Mouse (Mus musculus): ENCODE results near the gene Nudt15.
"Not testable (repeated sequence)": the region's sequence is repeated elsewhere in the genome, so short reads cannot be mapped to it uniquely, and the experiment has no call there.

Gene Nudt15

GRCm38 (mm10) chr14:73548051-73548450 is at the start of gene Nudt15:
Gene Nudt15, minus strand, starts transcription at chr14:73548242.
- in situ Hi-C loops (cut with MboI, MseI): no loop called here

DNA sequence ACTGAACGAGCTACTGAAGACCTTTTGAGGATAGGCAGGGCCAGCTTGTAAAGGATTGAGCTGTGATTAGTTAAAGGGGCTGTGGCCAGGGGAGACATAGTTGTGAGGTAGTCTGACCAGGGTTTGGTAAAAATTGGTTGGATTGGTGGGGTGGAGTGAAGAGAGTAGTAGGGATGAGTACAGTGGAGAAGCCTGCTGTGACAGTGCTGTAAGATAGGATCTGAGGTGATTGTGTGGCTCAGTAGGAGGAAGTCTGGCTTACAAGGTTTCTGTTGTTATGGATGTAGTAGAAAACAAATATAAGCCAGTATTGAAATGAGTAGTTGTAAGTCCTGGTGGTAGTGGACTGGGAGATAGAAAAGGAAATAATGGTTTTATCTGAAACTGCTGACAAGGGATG is 44.1 kb upstream of the Nudt15 start:
- in situ Hi-C loops (cut with MboI, MseI): no loop called here

DNA sequence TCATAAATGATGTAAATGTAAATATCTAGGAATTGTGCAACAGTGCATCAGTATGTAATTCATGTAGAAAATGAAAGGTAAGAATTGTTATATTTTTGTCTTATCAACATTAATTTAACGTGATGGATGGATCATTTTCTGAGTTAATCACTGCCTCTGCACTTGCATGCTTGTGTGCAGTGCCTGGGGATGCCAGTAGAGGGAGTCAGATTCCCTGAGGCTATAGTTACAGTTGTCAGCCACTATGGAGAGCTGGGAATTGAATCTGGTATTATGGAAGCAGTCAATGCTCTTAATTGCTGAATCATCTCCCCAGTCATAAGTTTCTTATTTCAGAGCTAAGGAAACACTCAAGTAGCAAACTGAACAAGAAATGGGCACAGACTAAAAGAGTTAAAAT is 40.0 kb upstream of the Nudt15 start:
- in situ Hi-C loops (cut with MboI, MseI): no loop called here

GRCm38 (mm10) chr14:73576336-73576735 is 28.3 kb upstream of the Nudt15 start:
- in situ Hi-C loops (cut with MboI, MseI): no loop called here

DNA sequence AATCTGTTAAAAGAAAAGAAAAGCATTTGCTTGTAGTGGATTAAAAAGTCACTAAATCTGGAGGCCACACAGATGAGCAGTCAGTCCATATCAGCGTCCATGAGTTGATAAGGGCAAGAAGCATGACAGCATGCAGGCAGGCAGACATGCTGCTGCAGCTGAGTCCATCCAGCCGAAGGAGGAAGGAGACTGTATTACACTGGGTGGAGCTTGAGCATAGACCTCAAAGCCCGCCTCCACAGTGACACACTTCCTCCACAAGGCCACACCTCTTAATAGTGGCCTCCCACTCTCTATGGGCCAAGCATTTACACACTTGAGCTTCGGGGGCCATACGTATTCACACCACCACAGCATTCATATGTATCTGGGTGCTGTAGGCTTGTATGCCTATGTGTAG is 26.0 kb upstream of the Nudt15 start:
- in situ Hi-C loops (cut with MboI, MseI): no loop called here

GRCm38 (mm10) chr14:73571143-73571542 is 23.1 kb upstream of the Nudt15 start:
- in situ Hi-C loops (cut with MboI, MseI): no loop called here

DNA sequence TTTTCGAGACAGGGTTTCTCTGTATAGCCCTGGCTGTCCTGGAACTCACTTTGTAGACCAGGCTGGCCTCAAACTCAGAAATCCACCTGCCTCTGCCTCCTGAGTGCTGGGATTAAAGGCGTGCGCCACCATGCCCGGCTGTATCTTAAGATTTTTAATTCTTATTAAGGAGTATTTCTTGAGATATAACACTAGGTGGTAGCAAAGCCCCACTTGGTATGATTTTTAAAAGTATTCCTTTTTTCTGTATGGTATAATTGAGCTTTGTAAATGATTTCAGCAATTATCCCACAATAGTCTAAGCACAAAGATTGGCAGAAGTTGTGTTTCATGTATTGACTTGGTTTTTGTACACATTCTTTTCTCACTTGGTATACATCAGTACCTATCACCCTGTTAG is 21.8 kb upstream of the Nudt15 start:
- in situ Hi-C loops (cut with MboI, MseI): not testable (repeated sequence)

GRCm38 (mm10) chr14:73553122-73553696 is 5.2 kb upstream of the Nudt15 start:
- in situ Hi-C loops (cut with MboI, MseI): no loop called here

DNA sequence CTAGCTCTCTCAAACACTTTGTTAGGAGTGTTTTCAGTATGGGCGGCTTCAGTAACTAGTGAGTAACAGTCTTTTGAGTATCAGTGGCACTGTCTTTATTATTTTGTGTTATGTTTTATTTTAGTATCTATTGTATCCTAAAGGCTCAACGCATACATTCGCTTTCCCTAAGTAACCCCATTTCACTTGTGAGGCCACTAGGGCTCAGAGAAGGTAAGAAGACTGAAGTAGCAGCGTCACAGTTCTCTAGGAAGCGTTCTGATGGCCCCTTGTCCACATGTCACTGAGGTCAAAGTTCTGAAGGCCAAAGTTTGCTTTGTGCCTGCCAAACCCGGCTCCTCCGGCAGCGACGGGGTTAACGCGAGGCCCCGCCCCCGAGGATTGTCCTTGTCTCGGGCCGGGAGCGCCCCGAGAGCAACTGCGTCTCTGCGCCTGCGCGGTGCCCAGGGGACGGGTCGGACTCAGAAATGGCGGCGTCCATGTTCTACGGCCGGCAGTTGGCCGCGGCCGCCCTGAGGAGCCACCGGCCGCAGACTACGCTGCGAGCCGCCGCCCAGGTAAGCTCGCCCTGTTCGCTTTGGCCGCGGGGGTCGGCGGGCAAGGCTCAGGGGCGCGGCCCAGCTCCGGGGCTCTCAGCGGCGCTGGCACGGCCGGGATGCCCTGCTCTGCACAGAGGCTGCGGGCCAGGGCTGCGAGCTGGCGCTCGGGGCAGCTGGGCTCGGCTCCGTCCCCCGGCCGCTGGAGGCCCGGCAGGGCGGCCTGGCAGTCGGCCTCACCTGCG is 4.5 kb upstream of the Nudt15 start:
- in situ Hi-C loops (cut with MboI, MseI): no loop called here

- in situ Hi-C loops (cut with MboI, MseI): no loop called here
Observed at GRCm38 (mm10) chr14:73551164-73551563, 3.1 kb upstream of the Nudt15 start.

- in situ Hi-C loops (cut with MboI, MseI): no loop called here
Observed at GRCm38 (mm10) chr14:73550732-73551131, 2.7 kb upstream of the Nudt15 start.

DNA sequence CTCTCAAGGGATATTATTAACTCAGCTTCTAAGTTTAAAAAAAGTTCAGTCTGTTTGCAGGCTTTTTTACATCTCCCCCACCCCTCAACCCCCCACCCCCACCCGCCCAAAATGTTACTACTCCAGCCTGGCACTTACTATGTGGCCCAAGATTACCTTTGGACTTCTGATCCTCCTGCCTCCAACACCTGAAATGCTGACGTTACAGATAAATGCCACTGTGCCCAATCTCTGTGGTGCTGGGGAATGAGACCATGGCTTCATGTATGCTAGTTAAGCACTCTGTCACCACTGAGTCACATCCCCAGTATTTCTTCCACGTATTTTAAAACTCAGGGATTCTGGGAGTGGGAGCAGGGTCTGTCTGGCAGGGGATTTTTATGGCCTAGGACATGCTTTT is 2.2 kb upstream of the Nudt15 start:
- in situ Hi-C loops (cut with MboI, MseI): no loop called here

DNA sequence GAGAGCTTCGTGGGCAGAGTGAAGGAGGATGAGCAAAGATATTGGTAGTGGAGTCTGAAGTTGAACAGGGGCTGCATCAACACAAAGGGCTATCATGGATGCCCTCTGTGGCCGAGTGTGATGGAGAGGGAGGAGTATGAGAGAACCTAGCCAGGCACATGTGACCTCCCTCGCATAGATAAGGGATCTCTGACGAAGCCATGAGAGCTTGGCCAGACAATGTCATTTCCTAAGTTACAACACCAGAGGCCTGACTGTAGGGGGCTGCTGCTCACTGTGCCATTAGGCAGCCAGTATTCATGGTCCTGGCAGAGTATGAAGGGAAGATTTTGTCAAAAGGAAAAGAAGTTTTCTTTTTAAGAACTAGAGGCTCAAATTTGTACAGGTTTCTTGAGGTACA is 1.0 kb downstream of the Nudt15 start:
- in situ Hi-C loops (cut with MboI, MseI): no loop called here

DNA sequence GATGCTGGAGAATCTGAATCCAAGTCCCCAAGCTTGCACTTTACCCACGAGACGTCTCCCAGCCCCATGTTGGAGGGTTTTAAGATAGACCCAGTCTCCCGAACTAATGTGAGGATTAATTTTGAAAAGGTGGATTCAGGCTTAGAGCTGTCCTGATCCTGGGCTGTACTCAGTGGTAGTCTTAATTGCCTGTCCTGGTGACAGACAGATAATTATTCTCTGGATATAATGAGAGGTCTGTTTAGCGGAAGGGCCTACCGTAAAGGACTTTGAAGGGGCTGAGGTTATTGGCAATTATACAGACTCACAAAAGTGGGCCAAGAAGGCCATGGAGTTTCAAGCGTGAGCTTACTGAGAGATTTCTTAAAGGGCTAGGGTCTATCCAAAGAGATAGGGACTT is 4.3 kb downstream of the Nudt15 start:
- in situ Hi-C loops (cut with MboI, MseI): no loop called here

GRCm38 (mm10) chr14:73535641-73536040 is 12.4 kb downstream of the Nudt15 start:
- in situ Hi-C loops (cut with MboI, MseI): no loop called here

DNA sequence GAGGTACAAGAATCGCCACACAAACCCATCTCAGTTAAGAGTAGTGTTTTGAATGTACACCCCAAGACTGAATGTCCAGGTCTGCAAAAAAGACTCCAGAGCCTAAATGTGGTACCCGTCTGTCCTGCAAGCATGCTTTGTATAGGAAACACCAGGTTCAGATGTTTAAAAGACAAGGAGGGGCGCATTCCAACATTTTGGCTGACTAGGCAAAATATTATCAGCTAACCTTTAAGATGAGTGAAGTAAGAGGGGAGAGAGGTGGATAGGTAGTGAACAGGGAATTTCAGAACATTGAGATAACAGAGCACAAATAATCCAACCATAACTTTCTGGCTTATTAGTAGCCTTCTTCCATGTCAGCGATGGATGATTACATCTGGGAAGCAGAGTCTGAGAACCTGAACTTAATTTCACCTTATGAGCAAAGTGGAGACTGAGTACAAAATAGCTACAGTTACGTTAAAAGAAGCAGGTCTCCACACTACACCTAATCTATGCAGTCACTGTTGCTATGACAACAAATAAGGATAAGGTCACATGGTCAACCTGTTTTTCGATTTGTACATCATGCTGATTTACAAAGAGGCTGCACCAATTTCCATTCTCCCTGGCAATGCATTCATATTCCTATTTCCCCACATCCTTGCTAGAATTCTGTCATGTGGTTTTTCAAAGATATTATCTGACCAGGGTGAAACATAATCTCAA is 14.1 kb downstream of the Nudt15 start:
- in situ Hi-C loops (cut with MboI, MseI): no loop called here

DNA sequence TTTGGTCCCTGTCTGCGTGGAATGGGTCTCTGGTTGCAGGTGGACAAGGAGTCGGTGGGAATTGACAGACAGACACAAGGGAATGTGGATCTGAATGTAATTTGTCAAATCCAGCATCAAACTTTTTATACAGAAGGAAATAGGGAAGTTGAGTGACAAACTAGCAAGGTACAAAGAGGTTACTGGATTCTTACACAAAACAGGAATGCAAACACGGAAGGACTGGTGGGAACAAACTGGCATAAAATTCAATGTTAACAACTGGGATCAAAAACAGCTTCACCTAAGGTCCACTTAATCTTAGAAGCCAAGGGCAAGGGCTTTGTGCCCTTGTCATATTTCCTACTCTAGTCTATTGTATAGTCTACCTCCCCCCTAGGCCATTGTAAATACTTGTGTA is 19.4 kb downstream of the Nudt15 start:
- in situ Hi-C loops (cut with MboI, MseI): not testable (repeated sequence)

- in situ Hi-C loops (cut with MboI, MseI): no loop called here
Observed at GRCm38 (mm10) chr14:73524766-73525448, 23.1 kb downstream of the Nudt15 start, which contains the start of gene Sucla2. Gene Sucla2, plus strand, starts transcription at chr14:73525319.

DNA sequence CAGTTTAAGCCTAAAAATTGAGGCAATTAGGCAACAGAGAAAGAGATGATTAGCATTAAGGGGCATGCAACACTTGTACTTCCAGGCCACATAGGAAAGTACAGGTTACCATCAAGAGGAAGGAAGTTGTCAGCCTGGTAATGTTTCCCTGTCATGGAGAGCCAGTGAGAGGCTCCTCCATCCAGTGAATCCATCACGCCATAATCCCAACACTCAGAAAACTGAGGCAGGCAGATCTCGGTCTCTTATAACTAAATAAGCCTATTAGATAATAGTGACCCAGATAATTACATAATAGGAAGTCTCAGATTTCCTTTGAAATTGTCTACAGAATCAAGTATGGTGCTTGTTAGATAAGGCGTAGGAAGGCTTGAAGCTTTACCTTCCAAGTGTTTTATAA is 23.9 kb downstream of the Nudt15 start:
- in situ Hi-C loops (cut with MboI, MseI): no loop called here

DNA sequence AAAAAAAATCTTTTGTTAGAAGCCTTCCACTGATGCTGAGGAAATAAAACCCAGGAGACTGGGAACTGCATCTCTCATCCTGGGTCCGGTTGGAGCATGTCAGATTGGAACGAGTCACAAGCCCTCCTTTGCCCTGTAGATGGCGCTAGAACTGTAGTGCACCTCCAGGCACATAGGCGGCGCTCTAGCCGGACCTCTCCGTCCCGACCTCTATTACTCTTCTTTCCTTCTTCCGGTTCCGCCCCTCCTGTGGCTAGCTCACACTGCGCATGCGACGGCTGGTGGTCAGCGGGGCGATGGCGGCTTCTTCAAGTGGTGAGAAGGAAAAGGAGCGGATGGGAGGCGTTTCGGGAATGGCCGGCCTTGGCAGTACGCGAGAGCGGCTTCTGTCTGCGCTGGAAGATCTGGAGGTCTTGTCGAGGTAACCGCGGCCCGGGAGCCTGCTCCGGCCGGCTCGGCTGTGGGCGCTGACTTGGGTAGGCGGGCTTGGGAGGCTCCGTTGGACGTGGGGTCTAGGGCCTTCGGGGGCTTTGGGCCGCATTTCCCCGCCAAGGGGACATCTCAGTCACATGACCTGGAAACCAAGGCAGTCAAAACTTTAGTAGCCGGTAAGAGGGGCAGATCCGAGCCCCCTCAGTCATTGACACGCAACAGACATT is 38.1 kb downstream of the Nudt15 start, which contains the start of gene Med4:
Med4 (plus strand) TSS at position 261 of the 659 bp plus-strand sequence.
- in situ Hi-C loops (cut with MboI, MseI): no loop called here

DNA sequence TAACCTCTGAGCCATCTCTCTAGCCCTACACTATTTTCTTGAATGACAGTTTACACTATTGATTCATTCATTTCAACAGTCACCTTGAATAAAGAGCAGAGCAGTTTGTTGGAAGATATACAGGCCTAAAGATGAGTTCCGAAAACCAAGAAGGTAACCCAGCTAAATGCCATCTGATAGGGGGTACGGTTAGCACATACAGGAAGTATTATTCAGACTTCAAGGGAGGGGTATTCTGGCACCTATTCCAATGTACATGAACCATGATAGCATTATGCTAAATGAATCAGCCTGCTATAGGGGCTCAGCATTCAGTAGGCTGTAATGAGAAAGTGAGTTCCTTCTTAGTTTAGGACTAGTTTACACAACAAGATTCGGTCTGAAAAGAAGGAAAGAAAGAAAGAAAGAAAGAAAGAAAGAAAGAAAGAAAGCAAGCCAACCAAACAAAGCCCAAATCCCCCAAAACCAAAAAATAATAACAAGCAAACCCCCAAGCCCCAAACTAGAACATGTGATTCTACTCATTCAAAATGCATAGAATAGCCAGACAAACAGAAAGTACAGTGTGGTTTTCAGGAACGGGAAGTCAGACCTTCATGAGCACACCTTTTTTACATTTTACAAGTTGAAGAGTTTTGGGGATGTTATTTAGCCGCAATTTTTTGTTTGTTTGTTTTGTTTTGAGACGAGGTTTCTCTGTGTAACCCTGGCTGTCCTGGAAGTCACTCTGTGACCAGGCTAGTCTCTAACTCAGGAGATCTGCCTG is 39.2 kb downstream of the Nudt15 start:
- in situ Hi-C loops (cut with MboI, MseI): no loop called here
